In genomic region chr5:28785347-28786060, GRCm38 (mm10) we compare ENCODE assay signal across 27 mouse cellular contexts.
DNase-seq lines count a peak whose midpoint lies in the region; ATAC-seq and TF ChIP-seq lines count a peak whose summit lies in the region.
"Had no signal": no experiment of that assay in that cellular context is flagged by ENCODE, and none has a peak within 500 bp of the region (broad histone marks: within the 10 kb centered on the region; RNA-seq: fewer than 3 reads in every experiment).

No protein-coding gene starts in this region.

- no peak overlapping the region for H3K4me3 ChIP-seq in forebrain, embryonic 11.5 days (ENCODE audit: low read depth, low read length)
- H3K4me3 ChIP-seq in forebrain, embryonic 16.5 days (replicated peaks; ENCODE audit: low read length), result no peak overlapping the region
- no peak overlapping the region for H3K4me3 ChIP-seq in lung, embryonic 14.5 days (ENCODE audit: low read depth, low read length)
- no peak overlapping the region for H3K4me3 ChIP-seq in layer of hippocampus, adult 2 months
- H3K4me3 ChIP-seq: forebrain, embryonic 13.5 days; heart, embryonic 12.5 days; hindbrain, embryonic 12.5 days; limb, embryonic 13.5 days; midbrain, embryonic 12.5 days had no signal

- TF ChIP-seq POLR2A in brain, embryonic 14.5 days (IDR thresholded peaks at IDR 0.05; ENCODE audit: borderline replicate concordance, extremely low read depth, insufficient read depth, insufficient read length, poor library complexity, severe bottlenecking), result no peak

- WGBS in forebrain, embryonic 11.5 days, result 48% methylated on average over 11 of the region's 11 CpGs
- 31% methylated on average over 11 of the region's 11 CpGs for WGBS in forebrain, embryonic 16.5 days
- 37% methylated on average over 11 of the region's 11 CpGs for WGBS in lung, embryonic 14.5 days

- no peak overlapping the region for H3K9ac ChIP-seq in forebrain, embryonic 11.5 days (ENCODE audit: low read length)
- H3K9ac ChIP-seq in forebrain, embryonic 16.5 days (replicated peaks; ENCODE audit: low read depth, low read length), result no peak overlapping the region
- no peak overlapping the region for H3K9ac ChIP-seq in lung, embryonic 14.5 days
- H3K9ac ChIP-seq: forebrain, embryonic 13.5 days; heart, embryonic 12.5 days; hindbrain, embryonic 12.5 days; limb, embryonic 13.5 days; liver, embryonic 14.5 days; midbrain, embryonic 12.5 days had no signal

- peak; percentile 46; the same call in 1 of the 2 replicates for ATAC-seq in forebrain, embryonic 11.5 days (replicated peaks; ENCODE audit: low FRiP score)
- ATAC-seq in forebrain, embryonic 16.5 days, result no peak
- ATAC-seq in lung, embryonic 14.5 days (ENCODE audit: insufficient read depth), result peak; percentile 58
- ATAC-seq: forebrain, embryonic 13.5 days; Patski had no signal

- no peaks in the 10 kb centered on the region for H3K36me3 ChIP-seq in forebrain, embryonic 11.5 days (ENCODE audit: control insufficient read depth, insufficient read depth, low read length)
- H3K36me3 ChIP-seq in forebrain, embryonic 16.5 days (ENCODE audit: control insufficient read depth, insufficient read depth), result no peaks in the 10 kb centered on the region
- H3K36me3 ChIP-seq in lung, embryonic 14.5 days (ENCODE audit: insufficient read depth), result no peaks in the 10 kb centered on the region
- H3K36me3 ChIP-seq: G1E; heart, embryonic 12.5 days; hindbrain, embryonic 12.5 days; limb, embryonic 13.5 days; midbrain, embryonic 12.5 days had no signal

- no peak overlapping the region for H3K27ac ChIP-seq in forebrain, embryonic 11.5 days (ENCODE audit: low read depth, low read length)
- H3K27ac ChIP-seq in forebrain, embryonic 16.5 days (ENCODE audit: low read length), result no peak overlapping the region
- H3K27ac ChIP-seq in lung, embryonic 14.5 days (ENCODE audit: low read depth), result peak overlapping the region; percentile 56
- no peak overlapping the region for H3K27ac ChIP-seq in layer of hippocampus, adult 2 months
- H3K27ac ChIP-seq: forebrain, embryonic 13.5 days; hindbrain, embryonic 12.5 days; limb, embryonic 13.5 days; liver, embryonic 14.5 days; midbrain, embryonic 12.5 days; stomach, postnatal 0 days had no signal

- no peaks in the 10 kb centered on the region; the same call in 1 of the 2 replicates for H3K4me1 ChIP-seq in forebrain, embryonic 11.5 days (replicated peaks; ENCODE audit: control insufficient read depth, insufficient read depth, low read length)
- no peaks in the 10 kb centered on the region for H3K4me1 ChIP-seq in forebrain, embryonic 16.5 days (replicated peaks; ENCODE audit: control insufficient read depth, insufficient read depth, low read length)
- no peaks in the 10 kb centered on the region for H3K4me1 ChIP-seq in lung, embryonic 14.5 days (ENCODE audit: insufficient read depth)
- H3K4me1 ChIP-seq: heart, embryonic 12.5 days; hindbrain, embryonic 12.5 days had no signal

- no peak overlapping the region for H3K4me2 ChIP-seq in forebrain, embryonic 11.5 days (ENCODE audit: low read depth, low read length, severe bottlenecking)
- H3K4me2 ChIP-seq in forebrain, embryonic 16.5 days (ENCODE audit: low read length), result no peak overlapping the region
- H3K4me2 ChIP-seq in lung, embryonic 14.5 days, result no peak overlapping the region
- H3K4me2 ChIP-seq: forebrain, embryonic 13.5 days; heart, embryonic 12.5 days; hindbrain, embryonic 12.5 days; limb, embryonic 13.5 days; midbrain, embryonic 12.5 days had no signal

- H3K27me3 ChIP-seq in forebrain, embryonic 11.5 days (ENCODE audit: control insufficient read depth, insufficient read depth, low read length), result no peaks in the 10 kb centered on the region
- no peaks in the 10 kb centered on the region for H3K27me3 ChIP-seq in forebrain, embryonic 16.5 days (replicated peaks; ENCODE audit: control insufficient read depth, insufficient read depth, low read length)
- H3K27me3 ChIP-seq in lung, embryonic 14.5 days (ENCODE audit: insufficient read depth, low read length), result no peaks in the 10 kb centered on the region
- H3K27me3 ChIP-seq: heart, embryonic 12.5 days; hindbrain, embryonic 12.5 days; midbrain, embryonic 12.5 days had no signal

- DNase-seq in forebrain, embryonic 11.5 days (ENCODE audit: low spot score), result peak; percentile 52
- DNase-seq in brain, embryonic 14.5 days (ENCODE audit: low read depth), result peak; percentile 46
- peak; percentile 82 for DNase-seq in lung, embryonic 14.5 days
- DNase-seq in lung, postnatal 25 days (ENCODE audit: low spot score), result peak; percentile 67
- DNase-seq in kidney, postnatal 14 days, result no peak
- DNase-seq in layer of hippocampus, adult 2 months (ENCODE audit: low spot score in 2 of 2), result no peak
- DNase-seq in kidney, postnatal 4 days, result no peak
- DNase-seq: adrenal gland, adult 8-10 months; cerebellum, adult 2 months; cerebellum, postnatal 36 days; gastrocnemius, postnatal 10 days; heart, adult 11 months; heart, postnatal 10 days; kidney, adult 11 months; right cerebral cortex, postnatal 14 days; thymus, adult 2 months; thymus, postnatal 4 days had no signal

- no peaks in the 10 kb centered on the region for H3K9me3 ChIP-seq in forebrain, embryonic 11.5 days (ENCODE audit: control insufficient read depth, low read length)
- H3K9me3 ChIP-seq in forebrain, embryonic 16.5 days (ENCODE audit: control insufficient read depth, low read length), result no peaks in the 10 kb centered on the region
- no peaks in the 10 kb centered on the region for H3K9me3 ChIP-seq in lung, embryonic 14.5 days (ENCODE audit: low read depth, low read length)
- H3K9me3 ChIP-seq: forebrain, embryonic 13.5 days; heart, embryonic 12.5 days; hindbrain, embryonic 12.5 days; limb, embryonic 13.5 days; midbrain, embryonic 12.5 days had no signal

- no peak for TF ChIP-seq CTCF in brain, embryonic 14.5 days (IDR thresholded peaks at IDR 0.05; ENCODE audit: borderline replicate concordance, extremely low read depth, insufficient read depth, insufficient read length)
- TF ChIP-seq CTCF in lung, embryonic 14.5 days (IDR thresholded peaks at IDR 0.05; ENCODE audit: low read depth), result no peak
- no peak for TF ChIP-seq CTCF in layer of hippocampus, adult 2 months (conservative IDR thresholded peaks at IDR 0.05)

Comparison
In these comparisons a context has a peak if more than half of its experiments do, and no peak if none do; other contexts are left out.
1. DNase-seq: peak in forebrain, embryonic 11.5 days (single experiment), brain, embryonic 14.5 days (single experiment), lung, embryonic 14.5 days (single experiment) and lung, postnatal 25 days (single experiment); none in kidney, postnatal 14 days (single experiment), layer of hippocampus, adult 2 months (0 of 2) and kidney, postnatal 4 days (0 of 2).